Mouse (Mus musculus): Measurements from ENCODE around the gene 1700003E16Rik. TPM values are rescaled to one million over a fixed set of nuclear protein-coding genes. Genes with fewer than 3 reads are reported as not detected.
"Not testable (repeated sequence)": the region's sequence is repeated elsewhere in the genome, so short reads cannot be mapped to it uniquely, and the experiment has no call there.

Gene 1700003E16Rik
- total and polyA plus RNA-seq, 2 experiments from 2014 or later: 15.6 to 18.0 TPM

DNA sequence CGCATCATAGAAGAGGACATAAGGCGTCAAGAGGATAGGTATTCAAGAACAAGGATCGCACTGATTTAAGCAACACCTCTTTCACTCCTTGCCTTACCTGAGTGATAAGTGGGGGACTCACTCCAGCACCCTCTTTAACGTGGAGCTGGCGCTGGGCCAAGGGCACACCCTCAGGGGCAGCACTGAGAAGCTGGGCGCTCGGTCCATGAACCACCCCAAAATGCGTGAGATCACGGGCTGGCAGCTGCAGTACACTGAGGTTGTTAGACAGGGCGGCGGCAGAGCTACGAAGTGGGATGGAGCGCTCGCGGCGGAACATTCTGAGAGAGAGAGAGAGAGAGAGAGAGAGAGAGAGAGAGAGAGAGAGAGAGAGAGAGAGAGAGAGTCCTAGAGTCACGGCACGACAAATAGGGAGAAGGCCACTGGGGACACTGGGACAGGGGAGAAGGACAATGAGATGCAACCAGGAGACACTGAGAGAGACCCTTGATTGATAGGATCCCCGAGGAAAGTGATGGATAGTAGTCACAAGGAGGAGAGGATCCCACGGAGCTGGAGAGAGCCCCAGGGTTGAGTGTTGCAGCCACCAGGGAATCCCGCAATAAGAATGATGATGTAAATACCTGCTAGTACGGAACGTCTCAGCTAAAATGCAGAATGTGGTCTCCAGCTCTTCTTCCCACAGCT is 509 bp upstream of the 1700003E16Rik start:
- peak; percentile 48 for ATAC-seq (ENCODE audit: low FRiP score)
- Histone ChIP-seq H3K27ac (ENCODE audit: low read depth, low read length) (peak overlapping the region; percentile 14; the same call in 1 of the 2 replicates), H3K27me3 (ENCODE audit: insufficient read depth, low read length) (peaks cover 6% of the 10 kb centered on the region), H3K9me3 (ENCODE audit: low read length) (no peaks in the 10 kb centered on the region), H3K4me3 (ENCODE audit: low read depth, low read length) (peak overlapping the region; percentile 53), H3K4me1 (ENCODE audit: insufficient read depth, low read length) (peaks cover 9% of the 10 kb centered on the region; the same call in 1 of the 2 replicates), H3K36me3 (ENCODE audit: insufficient read depth, low read length) (0 out of 2 replicates have a peak, but pooled peaks cover 11% of the 10 kb centered on the region), H3K9ac (replicated peaks; ENCODE audit: low read length, poor library complexity, severe bottlenecking) (peak overlapping the region; percentile 63), H3K4me2 (ENCODE audit: low read depth, low read length, poor library complexity, severe bottlenecking) (peak overlapping the region; percentile 83)
- TF ChIP-seq CTCF (IDR thresholded peaks at IDR 0.05): no peak; the same call in 1 of the 2 replicates
- DNase-seq (ENCODE audit: low spot score): peak; percentile 38
- 8% methylated on average over 23 of the region's 23 CpGs for WGBS

DNA sequence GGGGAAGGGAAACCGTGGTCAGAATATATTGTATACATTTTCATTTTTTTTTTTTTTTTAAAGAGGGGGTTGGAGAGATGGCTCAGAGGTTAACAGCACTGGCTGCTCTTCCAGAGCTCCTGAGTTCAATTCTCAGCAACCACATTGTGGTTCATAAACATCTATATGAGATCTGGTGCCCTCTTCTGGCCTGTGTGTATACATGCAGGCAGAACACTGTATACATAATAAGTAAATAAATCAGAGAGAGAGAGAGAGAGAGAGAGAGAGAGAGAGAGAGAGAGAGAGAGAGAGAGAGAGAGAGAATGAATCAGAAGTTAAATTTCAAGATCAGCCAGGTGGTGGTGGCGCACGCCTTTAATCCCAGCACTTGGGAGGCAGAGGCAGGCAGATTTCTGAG is 3.3 kb downstream of the 1700003E16Rik start:
- TF ChIP-seq CTCF (IDR thresholded peaks at IDR 0.05): peak; percentile 75
- ATAC-seq (ENCODE audit: low FRiP score); H3K9me3 ChIP-seq (ENCODE audit: low read length); H3K4me1 ChIP-seq (ENCODE audit: insufficient read depth, low read length); H3K9ac ChIP-seq (replicated peaks; ENCODE audit: low read length, poor library complexity, severe bottlenecking); H3K4me2 ChIP-seq (ENCODE audit: low read depth, low read length, poor library complexity, severe bottlenecking); H3K36me3 ChIP-seq (ENCODE audit: insufficient read depth, low read length); H3K4me3 ChIP-seq (ENCODE audit: low read depth, low read length); H3K27ac ChIP-seq (ENCODE audit: low read depth, low read length): not testable (repeated sequence)
- peak; percentile 85 for DNase-seq (ENCODE audit: low spot score)
- H3K27me3 ChIP-seq (ENCODE audit: insufficient read depth, low read length): peaks cover 25% of the 10 kb centered on the region
- 38% methylated on average over 3 of the region's 3 CpGs for WGBS

- Histone ChIP-seq H3K9ac (replicated peaks; ENCODE audit: low read length, poor library complexity, severe bottlenecking) (no peak overlapping the region), H3K4me2 (ENCODE audit: low read depth, low read length, poor library complexity, severe bottlenecking) (no peak overlapping the region), H3K27me3 (ENCODE audit: insufficient read depth, low read length) (peaks cover 25% of the 10 kb centered on the region), H3K4me1 (ENCODE audit: insufficient read depth, low read length) (no peaks in the 10 kb centered on the region), H3K9me3 (ENCODE audit: low read length) (no peaks in the 10 kb centered on the region), H3K4me3 (ENCODE audit: low read depth, low read length) (no peak overlapping the region; the same call in 1 of the 2 replicates), H3K27ac (ENCODE audit: low read depth, low read length) (no peak overlapping the region), H3K36me3 (ENCODE audit: insufficient read depth, low read length) (no peaks in the 10 kb centered on the region)
- no peak for ATAC-seq (ENCODE audit: low FRiP score)
- TF ChIP-seq CTCF (IDR thresholded peaks at IDR 0.05): no peak
- DNase-seq (ENCODE audit: low spot score): no peak
- 13% methylated on average over 19 of the region's 19 CpGs for WGBS
Measured at GRCm38 (mm10) chr6:83161442-83161841, 5.2 kb downstream of the 1700003E16Rik start.

GRCm38 (mm10) chr6:83161921-83162641 is 5.9 kb downstream of the 1700003E16Rik start:
- Histone ChIP-seq H3K4me2 (ENCODE audit: low read depth, low read length, poor library complexity, severe bottlenecking) (peak overlapping the region; percentile 35), H3K27me3 (ENCODE audit: insufficient read depth, low read length) (peaks cover 25% of the 10 kb centered on the region), H3K4me3 (ENCODE audit: low read depth, low read length) (peak overlapping the region; percentile 17; the same call in 1 of the 2 replicates), H3K27ac (ENCODE audit: low read depth, low read length) (no peak overlapping the region), H3K4me1 (ENCODE audit: insufficient read depth, low read length) (peaks cover 4% of the 10 kb centered on the region; the same call in 1 of the 2 replicates), H3K36me3 (ENCODE audit: insufficient read depth, low read length) (no peaks in the 10 kb centered on the region), H3K9ac (replicated peaks; ENCODE audit: low read length, poor library complexity, severe bottlenecking) (no peak overlapping the region), H3K9me3 (ENCODE audit: low read length) (no peaks in the 10 kb centered on the region)
- WGBS: 4% methylated on average over 49 of the region's 49 CpGs
- no peak for ATAC-seq (ENCODE audit: low FRiP score)
- no peak for DNase-seq (ENCODE audit: low spot score)
- no peak for TF ChIP-seq CTCF (IDR thresholded peaks at IDR 0.05)

- Histone ChIP-seq H3K36me3 (ENCODE audit: insufficient read depth, low read length) (no peaks in the 10 kb centered on the region), H3K27me3 (ENCODE audit: insufficient read depth, low read length) (peaks cover 25% of the 10 kb centered on the region), H3K9me3 (ENCODE audit: low read length) (no peaks in the 10 kb centered on the region), H3K4me1 (ENCODE audit: insufficient read depth, low read length) (peaks cover 6% of the 10 kb centered on the region; the same call in 1 of the 2 replicates), H3K4me2 (ENCODE audit: low read depth, low read length, poor library complexity, severe bottlenecking) (peak overlapping the region; percentile 35; the same call in 1 of the 2 replicates), H3K4me3 (ENCODE audit: low read depth, low read length) (no peak overlapping the region), H3K27ac (ENCODE audit: low read depth, low read length) (no peak overlapping the region), H3K9ac (replicated peaks; ENCODE audit: low read length, poor library complexity, severe bottlenecking) (no peak overlapping the region)
- ATAC-seq (ENCODE audit: low FRiP score): no peak
- peak; percentile 84 for TF ChIP-seq CTCF (IDR thresholded peaks at IDR 0.05)
- DNase-seq (ENCODE audit: low spot score): peak; percentile 71
- WGBS: 2% methylated on average over 8 of the region's 8 CpGs
Measured at GRCm38 (mm10) chr6:83162701-83163100, 6.5 kb downstream of the 1700003E16Rik start.
